Mouse (Mus musculus) heart, embryonic 14.5 days (tissue): Measurements from ENCODE around the gene Pigl. TPM values are rescaled to one million over a fixed set of nuclear protein-coding genes. Genes with fewer than 3 reads are reported as not detected.

ENCODE experiments used
- ATAC-seq: fragments of 200-750 bp; cut with Nextera tagmentation; 2 replicates; pipeline ENCODE4 v1.8.0; 2017; ENCODE audit warnings: low read depth, moderate TSS enrichment; ENCODE audit not compliant: insufficient number of reproducible peaks, insufficient read depth, low FRiP score
- H3K27ac ChIP-seq, 2 experiments: fragments of 200-500 bp in 1 of 2; fragments of 300-500 bp in 1 of 2; sonication (generic) in 1 of 2; replicated peaks in 1 of 2; 2 replicates each; pipeline ENCODE4 v1.5.1; 2012 to 2014; ENCODE audit warnings: low read depth in 2 of 2, low read length in 2 of 2, control low read depth in 1 of 2, mild to moderate bottlenecking in 1 of 2, mixed read lengths in 1 of 2; ENCODE audit not compliant: control insufficient read depth in 1 of 2, insufficient read depth in 1 of 2
- H3K27me3 ChIP-seq: fragments of 300-500 bp; sonication (generic); 2 replicates; pipeline ENCODE4 v1.6.1; 2014; ENCODE audit warnings: mild to moderate bottlenecking, low read length, control low read depth; ENCODE audit not compliant: control insufficient read depth, insufficient read depth
- H3K36me3 ChIP-seq: fragments of 300-500 bp; sonication (generic); 2 replicates; pipeline ENCODE4 v1.6.1; 2014; ENCODE audit warnings: mild to moderate bottlenecking, control low read depth, low read length, mixed read lengths; ENCODE audit not compliant: control insufficient read depth, insufficient read depth
- H3K4me1 ChIP-seq, 2 experiments: fragments of 200-500 bp in 1 of 2; fragments of 300-500 bp in 1 of 2; sonication (generic) in 1 of 2; 2 replicates each; pipeline ENCODE4 v1.6.1; 2012 to 2014; ENCODE audit warnings: low read length in 2 of 2, control low read depth in 1 of 2, mixed read lengths in 1 of 2; ENCODE audit not compliant: control insufficient read depth in 2 of 2, insufficient read depth in 2 of 2
- H3K4me2 ChIP-seq: fragments of 300-500 bp; sonication (generic); 2 replicates; pipeline ENCODE4 v1.6.1; 2014; ENCODE audit warnings: mild to moderate bottlenecking, low read length
- H3K4me3 ChIP-seq, 2 experiments: fragments of 200-500 bp in 1 of 2; fragments of 300-500 bp in 1 of 2; sonication (generic) in 1 of 2; 2 replicates each; pipeline ENCODE4 v1.5.1; 2012 to 2014; ENCODE audit warnings: low read length in 2 of 2, mild to moderate bottlenecking in 2 of 2, control low read depth in 1 of 2, low read depth in 1 of 2, moderate library complexity in 1 of 2; ENCODE audit not compliant: control insufficient read depth in 1 of 2, insufficient read depth in 1 of 2
- H3K9ac ChIP-seq: fragments of 300-500 bp; sonication (generic); 2 replicates; pipeline ENCODE4 v1.6.1; 2014; ENCODE audit warnings: mild to moderate bottlenecking, low read length
- H3K9me3 ChIP-seq: fragments of 300-500 bp; sonication (generic); 2 replicates; pipeline ENCODE4 v1.6.1; 2016; ENCODE audit warnings: low read length, control low read depth; ENCODE audit not compliant: control insufficient read depth
- WGBS: fragments of 180-500 bp; shearing (Covaris S2); extraction: QIAGEN DNeasy Blood & Tissue Kit; methylation state at CpG from one replicate; pipeline ENCODE4 v1.1.7; 2014; 5-methylcytosine and 5-hydroxymethylcytosine counted together
- polyA plus RNA-seq: library from polyadenylated mRNA; unstranded; fragments of >200 nt; fragmentation: Nextera tagmentation; extraction: Ambion mirVana; gene quantifications from 2 replicates; pipeline ENCODE4 v1.2.1, GENCODE M21; 2014

Gene Pigl
- polyA plus RNA-seq, 1 experiment from 2014 or later, result 8.3 TPM

DNA sequence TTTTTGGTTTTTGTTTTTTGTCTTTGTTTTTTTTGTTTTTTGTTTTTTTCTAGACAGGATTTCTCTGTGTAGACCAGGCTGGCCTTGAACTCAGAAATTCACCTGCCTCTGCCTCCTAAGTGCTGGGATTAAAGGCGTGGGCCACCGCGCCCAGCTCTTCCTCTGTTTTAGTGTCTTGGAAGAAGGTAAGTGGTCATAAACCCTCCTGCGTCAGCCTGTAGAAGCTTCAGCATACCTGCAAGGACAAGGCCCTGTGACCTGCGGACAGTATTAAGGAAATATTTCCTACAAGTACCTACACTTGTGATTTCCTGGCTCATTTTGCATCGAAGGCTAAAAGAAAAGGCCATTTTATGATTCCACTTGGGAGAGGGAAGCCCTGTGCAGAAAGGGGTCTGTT lies 35.4 kb downstream of the Pigl start:
- Histone ChIP-seq H3K27ac (no peak overlapping the region), H3K9me3 (no peaks in the 10 kb centered on the region), H3K4me2 (no peak overlapping the region), H3K9ac (no peak overlapping the region), H3K4me3 (no peak overlapping the region), H3K36me3 (no peaks in the 10 kb centered on the region), H3K27me3 (no peaks in the 10 kb centered on the region), H3K4me1 (peaks cover 13 to 21% of the 10 kb centered on the region in 2 experiments)
- 96% methylated on average over 6 of the region's 6 CpGs for WGBS
- ATAC-seq, result no peak

DNA sequence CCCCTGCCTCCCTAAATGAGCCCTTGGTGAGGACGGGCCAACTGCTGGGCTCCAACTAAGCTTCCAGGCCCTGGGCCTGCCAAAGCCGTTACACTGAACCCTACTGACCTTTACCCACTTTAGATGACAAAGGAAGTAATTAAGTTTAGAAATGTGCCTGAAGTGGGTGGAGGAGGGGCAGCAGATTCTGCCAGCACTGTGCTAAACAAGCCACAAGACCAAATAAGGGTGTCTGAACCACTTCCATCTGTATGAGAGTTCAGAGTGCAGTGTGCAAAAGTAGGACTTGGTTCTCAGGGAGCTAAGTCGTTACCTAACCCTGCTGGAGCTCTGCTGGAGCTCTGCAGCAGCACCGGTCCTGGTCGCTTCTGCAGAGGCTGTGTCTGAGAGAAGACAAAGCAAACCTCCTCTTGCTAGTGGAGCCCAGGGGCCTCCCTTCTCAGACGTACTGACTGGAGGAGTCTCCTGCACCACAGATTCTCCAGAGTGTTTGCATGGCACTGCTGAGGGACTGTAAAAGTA lies 36.6 kb downstream of the Pigl start:
- 9% methylated on average over 6 of the region's 6 CpGs for WGBS
- Histone ChIP-seq H3K9me3 (no peaks in the 10 kb centered on the region), H3K27me3 (no peaks in the 10 kb centered on the region), H3K4me1 (peaks cover 13 to 21% of the 10 kb centered on the region in 2 experiments), H3K4me2 (peak overlapping the region; percentile 28; the same call in 1 of the 2 replicates), H3K4me3 (no peak overlapping the region), H3K36me3 (no peaks in the 10 kb centered on the region), H3K27ac (peak overlapping the region; percentile 78 to 82), H3K9ac (peak overlapping the region; percentile 39)
- peak; percentile 43 for ATAC-seq

DNA sequence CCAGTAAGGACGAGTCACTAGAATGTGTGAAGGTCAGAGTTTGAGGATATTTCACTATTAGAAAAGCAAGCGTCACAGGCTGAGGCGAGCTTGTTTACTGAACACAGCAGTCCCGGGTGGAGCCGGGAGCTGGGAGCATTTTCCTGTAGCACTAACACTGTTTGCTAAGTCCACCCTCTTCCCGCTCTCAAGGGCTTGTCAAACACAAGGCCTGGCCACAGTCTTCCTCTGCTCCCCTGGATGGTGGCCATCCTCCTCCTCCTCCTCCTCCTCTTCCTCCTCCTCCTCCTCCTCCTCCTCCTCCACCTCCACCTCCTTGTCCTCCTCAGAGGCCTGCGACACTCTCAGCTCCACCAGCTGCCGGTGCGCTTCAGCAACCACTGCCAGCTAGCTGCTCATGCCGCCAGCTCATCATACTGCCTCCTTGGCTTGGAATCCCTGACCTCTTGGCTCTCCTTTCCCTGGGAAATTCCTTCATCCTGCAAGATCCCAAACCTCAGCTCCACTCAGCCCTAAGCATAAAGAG lies 37.1 kb downstream of the Pigl start:
- Histone ChIP-seq H3K4me2 (peak overlapping the region; percentile 28; the same call in 1 of the 2 replicates), H3K27ac (peak overlapping the region; percentile 78 to 82), H3K36me3 (no peaks in the 10 kb centered on the region), H3K4me3 (no peak overlapping the region), H3K27me3 (no peaks in the 10 kb centered on the region), H3K9me3 (no peaks in the 10 kb centered on the region), H3K4me1 (peaks cover 13 to 21% of the 10 kb centered on the region in 2 experiments), H3K9ac (peak overlapping the region; percentile 39)
- ATAC-seq, result no peak
- 31% methylated on average over 9 of the region's 10 CpGs for WGBS

DNA sequence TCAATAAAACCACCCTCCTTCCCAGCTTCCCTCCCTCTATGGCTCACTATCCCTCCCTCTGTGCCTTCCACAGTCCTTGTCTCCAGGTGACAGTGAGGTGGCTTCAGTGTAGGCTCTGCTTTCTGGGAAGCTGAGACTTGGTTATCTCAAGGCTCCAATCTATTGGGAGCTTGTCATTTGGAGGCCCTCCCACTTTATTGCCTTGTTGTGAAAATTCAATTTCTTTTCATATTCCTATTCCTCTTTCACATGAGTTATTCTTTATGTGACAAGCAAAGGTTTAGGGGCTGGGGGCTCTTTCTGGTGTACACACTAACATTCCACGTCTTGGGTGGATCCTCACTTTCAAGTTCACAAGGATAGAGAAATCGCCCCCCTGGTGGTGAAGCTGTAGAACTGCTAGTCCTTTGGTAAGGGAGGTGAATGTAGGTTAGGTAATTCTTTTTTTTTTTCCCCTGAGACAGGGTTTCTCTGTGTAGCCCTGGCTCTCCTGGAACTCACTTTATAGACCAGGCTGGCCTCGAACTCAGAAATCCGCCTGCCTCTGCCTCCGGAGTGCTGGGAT lies 38.0 kb downstream of the Pigl start:
- no peak for ATAC-seq
- Histone ChIP-seq H3K27ac (no peak overlapping the region), H3K27me3 (no peaks in the 10 kb centered on the region), H3K4me2 (no peak overlapping the region), H3K4me1 (peaks cover 13 to 21% of the 10 kb centered on the region in 2 experiments), H3K9me3 (no peaks in the 10 kb centered on the region), H3K9ac (no peak overlapping the region), H3K4me3 (no peak overlapping the region), H3K36me3 (no peaks in the 10 kb centered on the region)
- WGBS, result 55% methylated on average over 5 of the region's 5 CpGs

DNA sequence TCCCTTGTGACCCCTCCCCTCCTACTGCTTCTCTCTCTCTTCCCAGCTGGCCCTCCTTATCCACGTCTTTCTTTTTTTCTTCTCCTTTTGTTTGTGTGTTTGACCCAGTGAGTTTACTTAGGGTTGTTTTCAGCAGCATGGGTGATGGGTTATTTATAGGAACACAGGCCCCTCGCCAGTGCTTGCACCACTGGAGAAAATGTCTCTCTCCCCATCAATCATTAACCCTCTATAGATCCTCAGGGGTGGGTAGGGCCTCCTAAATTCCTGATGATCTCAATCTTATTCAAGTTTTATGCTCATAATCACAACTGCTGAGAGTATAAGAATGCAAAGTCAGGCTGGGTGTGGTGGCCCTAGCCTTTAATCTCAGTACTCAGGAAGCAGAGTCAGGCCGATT lies 38.9 kb downstream of the Pigl start:
- Histone ChIP-seq H3K9ac (no peak overlapping the region), H3K9me3 (no peaks in the 10 kb centered on the region), H3K4me2 (no peak overlapping the region), H3K4me1 (peaks cover 13 to 21% of the 10 kb centered on the region in 2 experiments), H3K27me3 (no peaks in the 10 kb centered on the region), H3K27ac (no peak overlapping the region), H3K36me3 (no peaks in the 10 kb centered on the region), H3K4me3 (no peak overlapping the region)
- ATAC-seq, result no peak
- 46% methylated on average over 3 of the region's 3 CpGs for WGBS

DNA sequence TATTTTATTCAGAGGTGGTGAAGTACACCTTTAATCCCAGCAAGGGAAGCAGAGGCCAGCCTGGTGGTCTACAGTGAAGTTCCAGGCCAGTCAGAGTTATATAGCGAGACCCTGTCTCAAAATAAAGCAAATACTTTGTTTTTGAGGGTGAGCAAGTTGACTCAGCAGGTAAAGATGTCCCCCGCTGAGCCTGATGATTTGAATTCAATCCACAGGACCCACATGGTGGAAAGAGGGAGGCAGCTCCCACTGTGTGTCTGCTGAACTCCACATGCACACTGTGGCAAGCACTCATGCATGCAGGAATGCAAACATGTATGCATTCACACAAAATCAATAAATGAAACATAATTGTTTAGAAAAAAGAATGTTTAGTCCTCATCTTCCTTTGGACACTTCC lies 40.5 kb downstream of the Pigl start:
- Histone ChIP-seq H3K9ac (no peak overlapping the region), H3K27me3 (no peaks in the 10 kb centered on the region), H3K36me3 (no peaks in the 10 kb centered on the region), H3K4me3 (no peak overlapping the region), H3K4me1 (peaks cover 13 to 21% of the 10 kb centered on the region in 2 experiments), H3K27ac (no peak overlapping the region), H3K4me2 (no peak overlapping the region), H3K9me3 (no peaks in the 10 kb centered on the region)
- 88% methylated on average over 2 of the region's 2 CpGs for WGBS
- ATAC-seq, result no peak

DNA sequence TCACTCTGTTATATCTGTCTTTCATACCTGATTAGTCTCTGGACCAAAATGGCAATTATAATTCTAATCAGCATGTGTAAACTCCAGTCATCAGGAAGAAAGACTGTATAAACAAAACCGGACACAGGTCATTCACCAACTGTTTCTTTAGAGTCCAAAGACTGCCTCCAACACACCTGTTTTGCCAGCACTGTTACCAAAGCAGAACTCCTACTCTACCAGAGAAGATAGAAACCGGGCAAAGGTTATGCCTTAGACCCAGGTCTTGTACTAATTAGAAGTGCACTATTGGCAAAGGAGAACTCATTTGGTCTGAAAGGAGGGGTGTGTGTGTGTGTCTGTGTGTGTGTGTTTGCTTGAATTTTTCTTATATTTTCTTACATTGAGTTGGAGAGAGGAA lies 42.3 kb downstream of the Pigl start:
- Histone ChIP-seq H3K4me3 (no peak overlapping the region), H3K4me1 (peaks cover 1 to 7% of the 10 kb centered on the region in 2 experiments), H3K27ac (no peak overlapping the region), H3K9ac (no peak overlapping the region), H3K27me3 (no peaks in the 10 kb centered on the region), H3K36me3 (no peaks in the 10 kb centered on the region), H3K9me3 (no peaks in the 10 kb centered on the region), H3K4me2 (no peak overlapping the region)
- 82% methylated on average over 2 of the region's 2 CpGs for WGBS
- no peak for ATAC-seq

DNA sequence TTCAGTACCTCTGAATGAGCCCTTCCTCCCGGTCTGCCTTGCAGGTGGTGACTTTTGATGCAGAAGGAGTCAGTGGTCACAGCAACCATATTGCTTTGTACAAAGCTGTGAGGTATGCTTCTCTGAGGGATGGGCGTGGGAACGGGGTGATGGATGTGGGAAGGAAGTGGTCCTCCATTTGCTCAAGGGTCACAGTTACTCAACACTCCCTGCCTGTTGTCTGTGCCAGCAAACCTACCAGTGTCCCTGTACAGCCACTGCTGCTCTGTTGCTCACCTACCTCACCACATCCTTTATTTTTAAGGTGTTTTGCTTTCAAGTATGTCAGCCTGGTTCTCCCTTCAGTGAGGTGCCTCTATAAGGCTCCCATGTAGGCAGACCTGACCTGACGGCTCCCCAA lies 49.4 kb downstream of the Pigl start:
- no peak for ATAC-seq

More for the DNA sequence above, 49.4 kb downstream of the Pigl start:
- H3K27ac ChIP-seq, result no peak overlapping the region
- H3K27me3 ChIP-seq, result no peaks in the 10 kb centered on the region
- no peak overlapping the region for H3K9ac ChIP-seq
- H3K4me2 ChIP-seq, result no peak overlapping the region
- H3K4me3 ChIP-seq, result no peak overlapping the region
- H3K36me3 ChIP-seq, result no peaks in the 10 kb centered on the region
- H3K9me3 ChIP-seq, result no peaks in the 10 kb centered on the region
- 85% methylated on average over 4 of the region's 4 CpGs for WGBS
- H3K4me1 ChIP-seq, result no peaks in the 10 kb centered on the region
